Mouse (Mus musculus) bone marrow macrophage, adult 2 months (primary cell): ENCODE data around the gene Ccdc92.

Experiments used
- CTCF ChIP-seq: IDR thresholded peaks from 2 replicates; pipeline ENCODE4 v1.5.1; 2012; ENCODE audit warnings: low read depth, mild to moderate bottlenecking, low read length, moderate library complexity
- POLR2A ChIP-seq: IDR thresholded peaks from 2 replicates; pipeline ENCODE4 v1.6.1; 2012; ENCODE audit warnings: mild to moderate bottlenecking, low read depth, low read length, borderline replicate concordance

DNA sequence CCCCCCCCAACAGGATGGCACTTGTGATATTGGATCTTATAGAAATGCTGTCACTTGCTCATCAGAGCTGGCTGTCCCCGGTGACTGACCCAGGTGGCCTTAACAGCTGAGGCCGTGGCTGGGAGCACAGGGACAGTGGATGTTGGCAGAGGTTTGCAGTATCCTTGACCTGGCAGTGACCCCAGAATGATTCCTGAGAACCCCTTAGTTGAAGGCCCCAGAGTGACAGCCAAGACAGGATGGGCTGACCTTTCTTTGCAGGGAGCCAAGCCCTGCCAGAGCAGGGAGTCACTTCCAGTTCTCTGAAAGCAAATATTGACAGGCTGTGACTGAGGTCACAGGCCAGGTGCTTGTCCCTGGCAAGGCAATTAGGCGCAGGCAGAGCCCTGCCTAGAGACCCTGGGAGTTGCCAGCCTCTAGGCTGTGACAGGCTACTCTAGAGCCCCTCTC is 29.7 kb upstream of the Ccdc92 start:
- TF ChIP-seq CTCF (no peak), POLR2A (no peak)
